2 mouse cellular contexts compared by ENCODE assay signal in the genomic region with DNA sequence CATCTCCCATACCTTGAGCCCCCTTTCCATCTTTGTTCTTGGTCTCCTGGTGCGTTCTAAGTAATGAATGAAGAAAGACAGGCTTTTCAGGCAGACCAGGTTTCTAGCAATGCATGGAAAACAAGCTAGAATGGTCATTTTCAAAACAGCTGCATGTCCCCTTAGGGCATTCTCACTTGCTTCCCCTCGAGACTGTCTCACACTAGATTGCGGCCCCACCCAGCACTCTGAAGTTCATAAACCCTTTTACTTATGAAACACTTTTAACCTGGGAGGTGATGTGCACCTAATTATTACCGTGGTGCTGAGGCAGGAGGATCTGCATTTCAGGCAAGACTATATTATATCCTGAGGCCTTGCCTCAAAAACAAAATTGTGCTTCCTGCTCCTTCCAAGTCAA.
TF ChIP-seq lines count a peak whose summit lies in the region.

No protein-coding gene starts in this region.

TF ChIP-seq in CH12.LX, 34 proteins besides CTCF, POLR2A, EP300 and RAD21:
- no peak for TF ChIP-seq MAZ (IDR thresholded peaks at IDR 0.05; ENCODE audit: low read depth, low read length)
- TF ChIP-seq MEF2A (IDR thresholded peaks at IDR 0.05; ENCODE audit: borderline replicate concordance, low read depth, low read length), result no peak
- no peak for TF ChIP-seq NELFE (IDR thresholded peaks at IDR 0.05; ENCODE audit: low read depth, low read length)
- no peak for TF ChIP-seq BHLHE40 (IDR thresholded peaks at IDR 0.05; ENCODE audit: low read depth, low read length)
- 0 out of 2 replicates have a peak, but pooled peaks have one; percentile 47 for TF ChIP-seq ZMIZ1 (IDR thresholded peaks at IDR 0.05; ENCODE audit: low read depth, low read length)
- no peak for TF ChIP-seq CHD1 (IDR thresholded peaks at IDR 0.05; ENCODE audit: low read depth, low read length)

TF ChIP-seq in myocyte, 11 proteins besides CTCF, POLR2A, EP300 and RAD21:
- TF ChIP-seq E2F4 (IDR thresholded peaks at IDR 0.05; ENCODE audit: insufficient read depth) (no peak), MAX (IDR thresholded peaks at IDR 0.05; ENCODE audit: low read depth) (no peak), SRF (IDR thresholded peaks at IDR 0.05; ENCODE audit: control insufficient read depth, insufficient read length, low read depth) (no peak), TCF12 (IDR thresholded peaks at IDR 0.05; ENCODE audit: insufficient read depth, poor library complexity, severe bottlenecking) (no peak)
TF ChIP-seq in myocyte: peak in this region for 0.
